Mouse (Mus musculus) C2C12 (cell line): ENCODE results near the gene Clec14a.

Source experiments
- CTCF ChIP-seq: IDR thresholded peaks from one replicate; pipeline ENCODE4 v1.5.1; 2011; ENCODE audit not compliant: control insufficient read depth, insufficient read depth, insufficient read length
- FOSL1 ChIP-seq: IDR thresholded peaks from one replicate; pipeline ENCODE4 v1.8.0; 2011; ENCODE audit warnings: mild to moderate bottlenecking, low read length; ENCODE audit not compliant: poor library complexity, insufficient read depth, severe bottlenecking
- MAX ChIP-seq: IDR thresholded peaks from one replicate; pipeline ENCODE4 v1.6.1; 2011; ENCODE audit warnings: mild to moderate bottlenecking, control low read depth
- MYOG ChIP-seq: IDR thresholded peaks from one replicate; pipeline ENCODE4 v1.6.1; 2011; ENCODE audit not compliant: control insufficient read depth, insufficient read length; ENCODE audit errors: extremely low read depth
- USF1 ChIP-seq: IDR thresholded peaks from one replicate; pipeline ENCODE4 v1.6.1; 2011; ENCODE audit warnings: low read depth, mild to moderate bottlenecking, control low read depth, moderate library complexity

DNA sequence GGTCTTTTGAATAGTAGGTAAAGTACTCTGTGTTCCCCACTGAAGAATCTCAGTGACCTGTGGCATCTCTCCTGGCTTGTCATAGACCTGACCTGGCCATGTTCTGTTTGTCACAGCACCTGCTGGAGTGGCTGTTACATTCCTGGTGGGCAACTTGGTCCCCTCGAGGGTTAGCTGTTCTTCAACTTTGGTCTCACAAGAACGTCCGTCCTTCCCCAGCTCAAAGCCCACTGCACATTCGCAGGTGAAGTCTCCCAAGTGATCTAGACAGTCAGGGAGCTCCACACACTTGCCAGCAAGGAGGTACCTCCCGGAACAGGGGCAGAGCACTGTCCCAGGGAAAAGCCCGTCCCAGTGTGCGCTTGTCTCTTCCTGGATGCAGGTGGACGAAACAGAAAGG, 1.3 kb downstream of the Clec14a start:
- TF ChIP-seq USF1: no peak
- TF ChIP-seq CTCF: no peak
- TF ChIP-seq MAX: no peak
- TF ChIP-seq FOSL1: no peak
- no peak for TF ChIP-seq MYOG
